Mouse (Mus musculus): ENCODE results near the gene Thbs3.

The Thbs3 gene

DNA sequence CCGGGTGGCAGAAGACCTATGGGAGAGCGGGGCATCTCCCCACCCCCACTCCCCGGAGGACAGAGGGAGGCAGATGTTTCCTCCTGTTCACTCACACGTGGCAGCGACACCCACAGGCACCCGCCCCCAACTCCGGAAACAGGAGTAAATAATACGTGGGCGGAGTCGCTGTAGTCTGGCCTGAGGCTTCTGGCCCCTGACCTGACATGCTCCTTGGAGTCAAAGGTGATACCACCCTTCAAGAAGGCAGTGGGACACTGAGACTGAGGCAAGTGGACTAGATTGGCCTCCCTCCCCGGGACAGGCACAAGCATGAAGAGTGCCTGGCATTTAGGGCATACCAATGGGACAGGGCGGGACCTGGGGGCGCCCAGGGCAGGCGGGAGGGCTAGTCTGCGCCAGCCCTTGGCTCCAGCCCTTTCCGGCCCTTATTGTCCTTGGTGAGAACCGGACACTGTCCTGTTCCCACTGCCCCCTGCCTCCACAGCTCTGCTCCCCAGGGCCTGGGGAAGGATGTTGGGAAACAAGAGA is 36.5 kb downstream of the Thbs3 start:
- no peak for DNase-seq (ENCODE audit: low spot score)

DNA sequence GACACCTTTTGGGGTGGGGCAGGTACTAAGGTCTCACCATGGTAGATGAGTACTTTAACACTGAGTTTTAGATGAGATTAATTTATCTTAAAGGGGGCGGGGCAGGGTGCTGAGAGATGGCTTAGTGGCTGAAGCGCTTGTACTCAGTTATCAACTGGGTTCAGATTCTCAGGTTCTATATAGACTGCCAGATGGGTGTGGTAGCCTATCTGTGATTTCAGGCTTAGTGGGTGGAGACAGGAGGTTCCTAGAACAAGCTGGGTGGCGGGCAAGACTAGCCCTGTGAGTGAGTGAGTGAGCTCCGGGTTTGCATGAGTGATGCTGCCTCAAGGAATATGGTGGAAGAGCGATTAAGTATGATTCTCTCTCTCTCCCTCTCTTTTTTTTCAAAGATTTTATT is 40.0 kb downstream of the Thbs3 start:
- no peak for DNase-seq (ENCODE audit: low spot score)

DNA sequence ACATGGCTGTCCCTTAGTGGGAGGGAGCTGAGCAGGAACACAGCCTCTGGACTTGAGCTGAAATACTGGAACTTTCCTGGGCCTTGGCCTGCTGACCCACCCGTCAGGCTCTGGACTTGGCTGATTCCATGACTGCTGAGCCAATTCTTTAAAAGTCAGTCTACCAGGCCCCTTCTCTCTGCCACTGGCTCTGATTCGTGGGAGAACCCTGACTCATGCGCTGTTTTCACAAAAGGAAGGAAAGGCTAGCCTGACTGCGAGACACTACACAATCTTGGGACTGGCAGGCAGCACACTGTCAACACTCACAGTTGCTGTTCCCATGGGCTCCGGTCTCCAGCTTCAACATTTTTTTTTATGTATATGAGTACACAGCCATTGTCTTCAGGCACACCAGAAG is 41.2 kb downstream of the Thbs3 start:
- DNase-seq (ENCODE audit: low spot score), result no peak

- DNase-seq (ENCODE audit: low spot score), result no peak
Measured at GRCm38 (mm10) chr3:89259076-89259475, 44.1 kb downstream of the Thbs3 start, which contains the start of gene Dpm3. Gene Dpm3 (plus strand): TSS chr3:89259358.

DNA sequence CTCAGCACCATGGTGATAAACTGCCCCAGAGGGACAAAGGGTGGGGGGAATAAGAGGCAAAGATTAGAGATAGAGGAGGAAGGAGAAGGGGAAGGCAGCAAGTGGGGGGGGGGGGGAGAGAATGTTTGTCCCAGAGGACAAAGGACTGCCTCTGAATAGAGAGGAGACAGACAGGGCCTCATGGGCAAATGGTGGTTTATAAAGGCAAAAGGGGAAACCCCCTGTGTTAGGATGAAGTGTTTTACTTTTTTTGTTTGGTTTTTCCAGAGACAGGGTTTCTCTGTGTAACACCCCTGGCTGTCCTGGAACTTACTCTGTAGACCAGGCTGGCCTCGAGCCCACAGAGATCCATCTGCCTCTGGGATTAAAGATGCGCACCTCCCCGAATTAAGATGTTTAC is 45.2 kb downstream of the Thbs3 start:
- no peak for DNase-seq (ENCODE audit: low spot score)

DNA sequence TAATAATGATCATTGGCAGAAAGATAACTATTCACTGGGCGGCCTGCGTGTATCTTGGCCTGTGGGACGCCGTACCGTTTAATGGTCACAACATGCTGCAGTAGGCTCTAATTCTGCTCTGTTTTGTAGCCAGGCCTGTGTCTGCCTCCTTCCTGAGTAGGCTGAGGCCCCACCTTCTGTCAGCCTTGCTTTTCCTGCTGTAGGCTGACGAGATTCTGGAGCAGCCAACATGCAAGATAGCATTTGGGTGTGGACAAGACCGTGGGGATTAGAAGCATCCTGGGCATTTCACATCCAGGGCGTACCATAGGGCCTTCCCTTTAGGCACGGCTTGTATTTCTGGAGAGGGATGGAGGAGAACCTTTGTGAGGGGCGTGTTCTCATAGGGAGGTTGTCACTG is 47.4 kb downstream of the Thbs3 start:
- no peak for DNase-seq (ENCODE audit: low spot score)

DNA sequence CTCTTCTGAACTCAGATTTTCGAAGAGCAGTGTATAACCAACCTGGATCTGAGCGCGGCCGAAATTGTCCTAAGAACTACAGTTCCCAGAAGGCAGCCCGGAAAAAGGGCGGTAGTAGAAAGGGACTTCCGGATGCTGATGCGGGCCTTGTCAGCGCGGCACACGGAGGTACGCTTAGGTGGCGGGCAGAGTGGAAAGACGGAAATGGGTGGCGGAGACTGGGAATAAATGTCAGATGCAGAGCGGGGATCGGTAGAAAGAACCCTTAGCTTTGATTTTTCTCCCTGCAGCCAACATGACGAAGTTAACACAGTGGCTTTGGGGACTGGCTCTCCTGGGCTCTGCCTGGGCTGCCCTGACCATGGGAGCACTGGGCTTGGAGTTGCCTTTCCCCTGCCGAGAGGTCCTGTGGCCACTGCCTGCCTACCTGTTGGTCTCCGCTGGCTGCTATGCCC is 51.5 kb downstream of the Thbs3 start:
- DNase-seq (ENCODE audit: low spot score), result no peak

DNA sequence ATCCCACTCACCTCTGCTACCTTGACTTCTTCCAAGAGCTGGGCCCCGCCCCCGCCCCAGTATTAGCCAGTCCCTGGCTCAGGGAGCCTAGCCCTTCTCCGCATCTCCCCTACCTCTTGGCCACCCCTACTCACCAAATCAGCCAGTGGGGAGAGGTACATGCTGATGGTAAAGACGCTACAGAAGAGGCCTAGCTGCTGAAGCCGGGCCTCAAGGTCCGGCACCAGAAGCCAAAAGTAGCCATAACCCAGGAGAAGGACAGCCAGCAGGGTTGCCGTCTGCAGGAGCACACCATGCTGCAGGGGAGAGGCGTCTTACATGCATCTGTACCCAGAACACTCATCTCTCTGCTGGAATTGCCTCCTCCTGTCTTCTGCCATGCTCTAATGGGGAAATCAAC is 53.9 kb downstream of the Thbs3 start:
- DNase-seq (ENCODE audit: low spot score), result no peak

DNA sequence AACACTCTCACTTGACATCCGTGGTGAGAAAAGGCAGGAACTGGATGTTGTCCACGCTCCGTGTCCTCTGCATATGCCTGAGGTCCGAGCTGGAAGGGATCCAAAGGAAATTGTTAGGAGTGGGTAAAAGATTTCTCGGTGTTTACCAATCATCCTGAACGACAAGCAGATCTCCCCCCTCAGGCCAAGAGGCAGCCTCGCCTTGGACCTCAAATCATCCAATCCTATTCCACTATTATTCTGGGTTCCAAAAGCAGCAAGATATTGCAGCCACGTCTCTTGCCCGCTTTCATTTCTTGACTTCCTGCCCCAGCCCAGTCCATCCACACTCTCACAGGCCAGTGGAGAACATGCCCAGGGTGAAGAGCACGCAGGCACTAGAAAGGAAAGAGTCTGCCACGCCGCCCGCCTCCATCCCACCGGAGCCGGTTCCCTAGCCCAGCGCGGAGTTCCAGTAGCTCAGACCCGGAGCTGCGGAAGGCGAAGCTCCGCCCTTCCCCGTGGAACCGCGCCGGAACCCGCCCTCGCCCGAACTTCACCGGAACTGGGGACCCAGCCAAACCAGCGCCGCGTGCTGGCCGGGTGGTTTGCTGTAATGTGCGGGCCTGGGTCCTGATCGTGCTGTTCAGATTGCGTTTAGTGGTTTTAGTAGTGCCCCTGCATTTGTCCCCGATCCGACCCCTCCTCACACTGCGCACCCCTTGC is 55.2 kb downstream of the Thbs3 start, which contains the start of gene Slc50a1:
TSS of gene Slc50a1 (minus strand) at position 520 of the 705 bp plus-strand sequence.
- DNase-seq (ENCODE audit: low spot score), result no peak

GRCm38 (mm10) chr3:89270891-89271290 is 55.9 kb downstream of the Thbs3 start:
- DNase-seq (ENCODE audit: low spot score), result no peak

DNA sequence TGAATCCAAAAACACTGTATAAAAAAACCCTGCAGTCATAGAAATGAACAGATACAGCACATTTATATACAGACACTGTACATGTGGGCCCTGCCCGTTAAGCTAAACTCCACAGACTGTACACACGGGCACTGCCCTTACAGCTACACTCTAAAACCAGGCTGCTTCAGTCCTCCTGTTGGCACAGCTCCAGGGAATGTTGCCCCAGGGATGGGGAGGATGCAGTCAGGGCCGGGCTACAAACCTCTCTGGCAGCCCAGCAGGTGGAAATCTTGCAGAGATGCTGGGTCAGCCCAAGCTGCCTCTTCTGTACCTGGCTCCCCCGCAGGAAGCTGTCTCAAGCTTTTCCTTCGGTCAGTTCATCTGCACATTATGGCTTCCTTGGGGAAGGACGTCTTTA is 56.8 kb downstream of the Thbs3 start:
- no peak for DNase-seq (ENCODE audit: low spot score)

DNA sequence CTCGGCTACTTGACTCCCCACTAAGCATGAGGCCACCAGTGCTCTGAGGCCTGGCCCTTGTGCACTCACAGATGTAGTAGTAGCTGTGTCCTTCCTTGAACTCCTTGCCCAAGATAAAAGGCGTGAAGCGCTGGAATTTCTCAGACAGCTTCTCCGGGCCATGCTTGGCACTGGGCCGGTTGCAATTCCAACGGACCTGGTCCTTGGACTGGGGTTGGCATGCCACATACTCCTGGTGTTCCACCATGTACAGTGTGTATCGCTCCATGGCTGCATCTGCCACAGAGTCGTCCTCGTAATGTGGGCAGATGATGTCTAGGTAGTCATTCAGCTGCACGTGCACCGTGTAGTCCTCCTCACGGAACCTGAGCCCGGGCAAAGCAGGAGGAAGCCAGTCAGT is 61.1 kb downstream of the Thbs3 start:
- no peak for DNase-seq (ENCODE audit: low spot score)
